ENCODE assay signal across 25 mouse cellular contexts in genomic region chr2:173314291-173314690, GRCm38 (mm10). TPM values are rescaled to one million over a fixed set of nuclear protein-coding genes. Genes with fewer than 3 reads are reported as not detected.
DNase-seq lines count a peak whose midpoint lies in the region; ATAC-seq and TF ChIP-seq lines count a peak whose summit lies in the region.
"Had no signal": no experiment of that assay in that cellular context is flagged by ENCODE, and none has a peak within 500 bp of the region (broad histone marks: within the 10 kb centered on the region; RNA-seq: fewer than 3 reads in every experiment).

No protein-coding gene starts in this region.

- no peak for DNase-seq in heart, postnatal 0 days (ENCODE audit: low spot score)
- DNase-seq in heart, adult 11 months, result no peak
- peak; percentile 28 for DNase-seq in midbrain, embryonic 11.5 days (ENCODE audit: low spot score, missing footprints)
- peak; percentile 54 for DNase-seq in ZHBTc4 (ENCODE audit: low read depth, low spot score)
- DNase-seq: adrenal gland, adult 8-10 months; adrenal gland, postnatal 25 days; B cell, adult 2 months; cerebellum, adult 11-12 months; cerebellum, adult 8-10 months; cerebellum, postnatal 10 days; gastrocnemius, postnatal 25 days; heart, adult 2 months had no signal

- no peak overlapping the region for H3K9ac ChIP-seq in heart, postnatal 0 days (replicated peaks; ENCODE audit: low read depth, low read length)
- H3K9ac ChIP-seq in midbrain, embryonic 11.5 days (ENCODE audit: low read length), result no peak overlapping the region
- no peak overlapping the region for H3K9ac ChIP-seq in midbrain, embryonic 13.5 days (replicated peaks)
- H3K9ac ChIP-seq: forebrain, embryonic 13.5 days; heart, embryonic 13.5 days; hindbrain, embryonic 12.5 days; hindbrain, embryonic 15.5 days had no signal

- H3K9me3 ChIP-seq in heart, postnatal 0 days (replicated peaks; ENCODE audit: control insufficient read depth, low read length), result no peaks in the 10 kb centered on the region
- H3K9me3 ChIP-seq in midbrain, embryonic 11.5 days (ENCODE audit: control insufficient read depth, low read length), result no peaks in the 10 kb centered on the region
- no peaks in the 10 kb centered on the region for H3K9me3 ChIP-seq in midbrain, embryonic 13.5 days
- H3K9me3 ChIP-seq: forebrain, embryonic 10.5 days; forebrain, embryonic 13.5 days; heart, embryonic 13.5 days; hindbrain, embryonic 12.5 days; hindbrain, embryonic 15.5 days had no signal

- TF ChIP-seq EP300 in heart, postnatal 0 days (IDR thresholded peaks at IDR 0.05; ENCODE audit: low read depth), result no peak

- ATAC-seq in heart, postnatal 0 days (ENCODE audit: insufficient read depth, low read depth), result no peak
- peak; percentile 46; the same call in 1 of the 2 replicates for ATAC-seq in midbrain, embryonic 11.5 days (ENCODE audit: low FRiP score)
- no peak for ATAC-seq in midbrain, embryonic 13.5 days
- ATAC-seq in megakaryocyte progenitor cell, adult 5-6 weeks (replicated peaks; ENCODE audit: poor library complexity), result no peak
- ATAC-seq: activated CD4-positive, CD25-positive, alpha-beta regulatory T cell, adult 4 months; forebrain, embryonic 13.5 days; forebrain, embryonic 16.5 days; Patski had no signal

- H3K4me2 ChIP-seq in heart, postnatal 0 days (ENCODE audit: low read depth, low read length), result no peak overlapping the region
- no peak overlapping the region for H3K4me2 ChIP-seq in midbrain, embryonic 11.5 days
- H3K4me2 ChIP-seq in midbrain, embryonic 13.5 days (replicated peaks), result no peak overlapping the region
- H3K4me2 ChIP-seq: forebrain, embryonic 13.5 days; heart, embryonic 13.5 days; hindbrain, embryonic 12.5 days; hindbrain, embryonic 15.5 days had no signal

- H3K36me3 ChIP-seq in heart, postnatal 0 days (replicated peaks; ENCODE audit: control insufficient read depth, insufficient read depth, low read length), result no peaks in the 10 kb centered on the region
- H3K36me3 ChIP-seq in midbrain, embryonic 11.5 days (ENCODE audit: control insufficient read depth, insufficient read depth, low read length), result no peaks in the 10 kb centered on the region
- no peaks in the 10 kb centered on the region for H3K36me3 ChIP-seq in midbrain, embryonic 13.5 days
- H3K36me3 ChIP-seq: forebrain, embryonic 10.5 days; G1E; heart, embryonic 10.5 days; heart, embryonic 13.5 days; hindbrain, embryonic 12.5 days; hindbrain, embryonic 15.5 days had no signal

- no peaks in the 10 kb centered on the region for H3K4me1 ChIP-seq in heart, postnatal 0 days (ENCODE audit: control insufficient read depth, insufficient read depth)
- H3K4me1 ChIP-seq in midbrain, embryonic 11.5 days (ENCODE audit: control insufficient read depth, insufficient read depth, low read length), result no peaks in the 10 kb centered on the region
- H3K4me1 ChIP-seq in midbrain, embryonic 13.5 days (replicated peaks), result no peaks in the 10 kb centered on the region
- H3K4me1 ChIP-seq: forebrain, embryonic 10.5 days; forebrain, embryonic 13.5 days; heart, embryonic 13.5 days; hindbrain, embryonic 12.5 days; hindbrain, embryonic 15.5 days had no signal

- whole genome bisulfite sequencing in heart, postnatal 0 days, result 100% methylated on average over 1 of the region's 1 CpGs
- no CpG with 5 or more reads among the region's 1 CpGs for WGBS in midbrain, embryonic 11.5 days
- no CpG with 5 or more reads among the region's 1 CpGs for WGBS in midbrain, embryonic 13.5 days

- TF ChIP-seq CTCF in heart, postnatal 0 days (IDR thresholded peaks at IDR 0.05; ENCODE audit: low read depth), result 0 out of 2 replicates have a peak, but pooled peaks have one; percentile 3

- no peak overlapping the region for H3K4me3 ChIP-seq in heart, postnatal 0 days (ENCODE audit: low read depth, low read length)
- H3K4me3 ChIP-seq in midbrain, embryonic 11.5 days (ENCODE audit: low read depth, low read length), result no peak overlapping the region
- no peak overlapping the region for H3K4me3 ChIP-seq in midbrain, embryonic 13.5 days (replicated peaks)
- H3K4me3 ChIP-seq: forebrain, embryonic 10.5 days; forebrain, embryonic 13.5 days; heart, adult 2 months; heart, embryonic 10.5 days; heart, embryonic 13.5 days; hindbrain, embryonic 12.5 days; hindbrain, embryonic 15.5 days had no signal

- H3K27me3 ChIP-seq in heart, postnatal 0 days (ENCODE audit: control insufficient read depth, insufficient read depth, low read length), result no peaks in the 10 kb centered on the region
- H3K27me3 ChIP-seq in midbrain, embryonic 11.5 days (ENCODE audit: control insufficient read depth, insufficient read depth, low read length), result no peaks in the 10 kb centered on the region
- H3K27me3 ChIP-seq in midbrain, embryonic 13.5 days, result no peaks in the 10 kb centered on the region
- H3K27me3 ChIP-seq: CH12.LX; forebrain, embryonic 13.5 days; hindbrain, embryonic 12.5 days; hindbrain, embryonic 15.5 days; Patski had no signal

- H3K27ac ChIP-seq in heart, postnatal 0 days (ENCODE audit: low read depth), result no peak overlapping the region
- no peak overlapping the region for H3K27ac ChIP-seq in midbrain, embryonic 11.5 days (ENCODE audit: low read depth, low read length)
- no peak overlapping the region for H3K27ac ChIP-seq in midbrain, embryonic 13.5 days
- H3K27ac ChIP-seq: forebrain, embryonic 10.5 days; forebrain, embryonic 13.5 days; heart, adult 2 months; heart, embryonic 10.5 days; heart, embryonic 13.5 days; hindbrain, embryonic 12.5 days; hindbrain, embryonic 15.5 days had no signal

RNA-seq across cellular contexts. Expression of gene Pmepa1, which starts 38.0 kb away (rescaled TPM):
- 6.3 and 12.9 TPM in 2 replicates for total RNA-seq in heart, postnatal 0 days (2014; rRNA removed; ENCODE audit: low replicate concordance)
- polyA plus RNA-seq in heart, postnatal 0 days (2015; fragmentation: Nextera tagmentation; extraction: Ambion mirVana), result 4.3 and 4.4 TPM in 2 replicates
- 3.2 and 3.4 TPM in 2 replicates for polyA plus RNA-seq in midbrain, embryonic 11.5 days (2014; fragmentation: Nextera tagmentation; extraction: Ambion mirVana)
- 3.9 and 4.7 TPM in 2 replicates for polyA plus RNA-seq in midbrain, embryonic 13.5 days (2015; fragmentation: Nextera tagmentation; extraction: Ambion mirVana)
- 0.17 and 0.32 TPM in 2 replicates for total RNA-seq in megakaryocyte progenitor cell, adult 5-6 weeks (2015)
- 0.12 and 0.24 TPM in 2 replicates for total RNA-seq in megakaryocyte progenitor cell, adult 5-6 weeks (2017)
- polyA plus RNA-seq: G1E had no signal

Comparison
In these comparisons a context has a peak if more than half of its experiments do, and no peak if none do; other contexts are left out.
1. DNase-seq: peak in midbrain, embryonic 11.5 days (single experiment) and ZHBTc4 (single experiment); none in heart, postnatal 0 days (single experiment) and heart, adult 11 months (single experiment).